Comparison of ENCODE assay signal across 8 mouse cellular contexts in the genomic region with DNA sequence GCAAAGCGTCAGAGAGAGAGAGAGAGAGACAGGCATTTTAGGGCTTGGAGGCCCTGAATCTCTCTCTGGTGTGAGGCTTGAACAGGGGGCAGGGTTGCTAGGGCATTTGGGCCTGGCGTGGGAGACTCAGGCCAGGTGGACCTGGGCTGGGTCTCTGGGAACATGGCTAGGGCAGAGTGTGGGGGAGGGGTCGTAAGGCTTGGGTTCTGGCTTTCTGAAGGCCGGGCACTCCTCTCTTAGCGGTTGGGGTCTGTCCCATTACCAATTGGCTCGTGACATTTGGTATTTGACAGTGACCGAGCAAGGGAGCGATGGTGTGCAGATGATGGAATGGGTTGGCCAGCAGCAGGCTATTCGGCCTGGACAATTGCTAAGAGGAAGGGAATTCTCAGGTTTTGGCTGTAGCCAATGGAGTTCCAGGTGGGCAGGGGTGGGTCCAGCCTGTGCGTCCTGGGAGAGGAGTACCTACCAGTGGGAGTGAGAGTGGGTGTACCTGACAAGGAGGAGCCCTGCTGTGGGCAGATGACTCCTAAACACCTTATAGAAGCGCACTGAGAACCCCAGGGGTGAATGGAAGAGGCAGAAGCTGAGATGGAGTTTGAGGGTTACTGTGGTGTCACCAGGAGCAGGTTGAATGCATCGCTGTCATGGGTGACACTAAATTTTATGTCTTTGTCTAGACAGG. TPM values are rescaled to one million over a fixed set of nuclear protein-coding genes. Genes with fewer than 3 reads are reported as not detected.
DNase-seq lines count a peak whose midpoint lies in the region; ATAC-seq and TF ChIP-seq lines count a peak whose summit lies in the region.

No protein-coding gene starts in this region.

- H3K4me2 ChIP-seq in neural tube, embryonic 11.5 days (ENCODE audit: low read depth) = peak overlapping the region; percentile 85
- H3K4me2 ChIP-seq in embryonic facial prominence, embryonic 11.5 days (ENCODE audit: low read depth, low read length) = peak overlapping the region; percentile 86
- H3K4me2 ChIP-seq in intestine, embryonic 15.5 days (replicated peaks) = peak overlapping the region; percentile 95
- H3K4me2 ChIP-seq in neural tube, embryonic 15.5 days = peak overlapping the region; percentile 78

- no peak overlapping the region for H3K27ac ChIP-seq in neural tube, embryonic 11.5 days (ENCODE audit: low read depth, low read length)
- no peak overlapping the region for H3K27ac ChIP-seq in embryonic facial prominence, embryonic 11.5 days (replicated peaks; ENCODE audit: low read depth, low read length)
- no peak overlapping the region for H3K27ac ChIP-seq in intestine, embryonic 15.5 days
- H3K27ac ChIP-seq in neural tube, embryonic 15.5 days (replicated peaks) = peak overlapping the region; percentile 74
- no peak overlapping the region for H3K27ac ChIP-seq in kidney, adult 2 months (ENCODE audit: insufficient read depth, low read depth, low read length)

- peak; percentile 26 for DNase-seq in neural tube, embryonic 11.5 days (ENCODE audit: low spot score)
- DNase-seq in neural tube, embryonic 10.5 days (ENCODE audit: extremely low spot score, low spot score) = no peak
- no peak for DNase-seq in embryonic facial prominence, embryonic 11.5 days (ENCODE audit: low spot score)
- no peak for DNase-seq in adrenal gland, postnatal 4 days (ENCODE audit: low spot score in 2 of 2)
- no peak for DNase-seq in kidney, postnatal 10 days
- DNase-seq in kidney, adult 2 months = no peak

- no peaks in the 10 kb centered on the region for H3K27me3 ChIP-seq in neural tube, embryonic 11.5 days (ENCODE audit: control insufficient read depth, insufficient read depth, low read length)
- peaks cover 7% of the 10 kb centered on the region for H3K27me3 ChIP-seq in embryonic facial prominence, embryonic 11.5 days (ENCODE audit: control insufficient read depth, insufficient read depth, low read length)
- H3K27me3 ChIP-seq in intestine, embryonic 15.5 days (replicated peaks) = peaks cover 33% of the 10 kb centered on the region
- H3K27me3 ChIP-seq in neural tube, embryonic 15.5 days (replicated peaks) = no peaks in the 10 kb centered on the region
- no peaks in the 10 kb centered on the region for H3K27me3 ChIP-seq in kidney, adult 2 months (replicated peaks; ENCODE audit: control insufficient read depth, insufficient read depth, low read length)

- H3K36me3 ChIP-seq in neural tube, embryonic 11.5 days (ENCODE audit: control insufficient read depth, insufficient read depth, low read length) = 0 out of 2 replicates have a peak, but pooled peaks cover 2% of the 10 kb centered on the region
- peaks cover 6% of the 10 kb centered on the region for H3K36me3 ChIP-seq in embryonic facial prominence, embryonic 11.5 days (replicated peaks; ENCODE audit: control insufficient read depth, insufficient read depth, low read depth, low read length)
- 0 out of 2 replicates have a peak, but pooled peaks cover 5% of the 10 kb centered on the region for H3K36me3 ChIP-seq in intestine, embryonic 15.5 days
- H3K36me3 ChIP-seq in neural tube, embryonic 15.5 days = peaks cover 34% of the 10 kb centered on the region
- no peaks in the 10 kb centered on the region for H3K36me3 ChIP-seq in kidney, adult 2 months (ENCODE audit: control insufficient read depth, insufficient read depth, low read length)

- peak overlapping the region; percentile 76 for H3K9ac ChIP-seq in neural tube, embryonic 11.5 days (ENCODE audit: low read length)
- H3K9ac ChIP-seq in embryonic facial prominence, embryonic 11.5 days (replicated peaks; ENCODE audit: low read length) = peak overlapping the region; percentile 76
- peak overlapping the region; percentile 65 for H3K9ac ChIP-seq in intestine, embryonic 15.5 days
- peak overlapping the region; percentile 86 for H3K9ac ChIP-seq in neural tube, embryonic 15.5 days (replicated peaks)

- H3K4me1 ChIP-seq in neural tube, embryonic 11.5 days (ENCODE audit: control insufficient read depth, insufficient read depth, low read length) = peaks cover 19% of the 10 kb centered on the region
- H3K4me1 ChIP-seq in embryonic facial prominence, embryonic 11.5 days (ENCODE audit: control insufficient read depth, insufficient read depth, low read length) = peaks cover 4% of the 10 kb centered on the region
- peaks cover 29% of the 10 kb centered on the region for H3K4me1 ChIP-seq in intestine, embryonic 15.5 days (replicated peaks)
- H3K4me1 ChIP-seq in neural tube, embryonic 15.5 days = peaks cover 34% of the 10 kb centered on the region
- H3K4me1 ChIP-seq in kidney, adult 2 months (ENCODE audit: control insufficient read depth, insufficient read depth, low read length) = no peaks in the 10 kb centered on the region

- no peaks in the 10 kb centered on the region for H3K9me3 ChIP-seq in neural tube, embryonic 11.5 days (ENCODE audit: control insufficient read depth, low read length)
- no peaks in the 10 kb centered on the region for H3K9me3 ChIP-seq in embryonic facial prominence, embryonic 11.5 days (replicated peaks; ENCODE audit: control insufficient read depth, low read length)
- H3K9me3 ChIP-seq in intestine, embryonic 15.5 days = no peaks in the 10 kb centered on the region
- no peaks in the 10 kb centered on the region for H3K9me3 ChIP-seq in neural tube, embryonic 15.5 days (replicated peaks)

- H3K4me3 ChIP-seq in neural tube, embryonic 11.5 days (ENCODE audit: low read depth, low read length) = peak overlapping the region; percentile 64
- peak overlapping the region; percentile 61 for H3K4me3 ChIP-seq in embryonic facial prominence, embryonic 11.5 days (ENCODE audit: low read depth, low read length)
- peak overlapping the region; percentile 65 for H3K4me3 ChIP-seq in intestine, embryonic 15.5 days (replicated peaks)
- peak overlapping the region; percentile 78 for H3K4me3 ChIP-seq in neural tube, embryonic 15.5 days (replicated peaks)
- no peak overlapping the region for H3K4me3 ChIP-seq in kidney, adult 2 months (ENCODE audit: insufficient read depth, low read depth, low read length)

- WGBS in neural tube, embryonic 11.5 days = 35% methylated on average over 12 of the region's 12 CpGs
- WGBS in embryonic facial prominence, embryonic 11.5 days = 37% methylated on average over 12 of the region's 12 CpGs
- WGBS in intestine, embryonic 15.5 days = 46% methylated on average over 12 of the region's 12 CpGs
- 31% methylated on average over 12 of the region's 12 CpGs for WGBS in neural tube, embryonic 15.5 days
- 45% methylated on average over 12 of the region's 12 CpGs for WGBS in kidney, adult 2 months

- TF ChIP-seq CTCF in kidney, adult 2 months (conservative IDR thresholded peaks at IDR 0.05; ENCODE audit: insufficient read depth, insufficient read length, low read depth, low read length) = no peak

- no peak for TF ChIP-seq POLR2A in kidney, adult 2 months (IDR thresholded peaks at IDR 0.05; ENCODE audit: low read depth, low read length)

- 0 out of 2 replicates have a peak, but pooled peaks have one; percentile 2 for ATAC-seq in neural tube, embryonic 11.5 days (ENCODE audit: insufficient read depth, low FRiP score, low TSS enrichment)
- 0 out of 2 replicates have a peak, but pooled peaks have one; percentile 1 for ATAC-seq in embryonic facial prominence, embryonic 11.5 days (replicated peaks; ENCODE audit: insufficient number of reproducible peaks, low FRiP score, low TSS enrichment, low read depth)
- no peak for ATAC-seq in intestine, embryonic 15.5 days
- ATAC-seq in neural tube, embryonic 15.5 days (ENCODE audit: low FRiP score) = peak; percentile 6

RNA-seq across cellular contexts. Expression of a gene that starts 0.7 kb away (rescaled TPM):
- 13.2 and 13.7 TPM in 2 replicates for polyA plus RNA-seq in neural tube, embryonic 11.5 days (2014; fragmentation: Nextera tagmentation; extraction: Ambion mirVana)
- polyA plus RNA-seq in embryonic facial prominence, embryonic 11.5 days (2014; fragmentation: Nextera tagmentation; extraction: Ambion mirVana) = 5.7 and 8.9 TPM in 2 replicates
- polyA plus RNA-seq in intestine, embryonic 15.5 days (2015; fragmentation: Nextera tagmentation; extraction: Ambion mirVana) = 6.7 and 7.5 TPM in 2 replicates
- polyA plus RNA-seq in neural tube, embryonic 15.5 days (2015; fragmentation: Nextera tagmentation; extraction: Ambion mirVana) = 47.2 and 52.2 TPM in 2 replicates
- total RNA-seq in adrenal gland, postnatal 4 days (2021) = 1 to 10 TPM; 4.8 to 7.3 TPM
- polyA plus RNA-seq in kidney, adult 2 months (2012; rRNA removed) = 0.27 and 0.41 TPM in 2 replicates

RNA-seq across cellular contexts. Expression of a gene that starts 30.2 kb away (rescaled TPM):
- polyA plus RNA-seq in neural tube, embryonic 11.5 days (2014; fragmentation: Nextera tagmentation; extraction: Ambion mirVana) = 30.6 and 36.0 TPM in 2 replicates
- polyA plus RNA-seq in embryonic facial prominence, embryonic 11.5 days (2014; fragmentation: Nextera tagmentation; extraction: Ambion mirVana) = 26.4 and 27.4 TPM in 2 replicates
- 25.3 and 25.5 TPM in 2 replicates for polyA plus RNA-seq in intestine, embryonic 15.5 days (2015; fragmentation: Nextera tagmentation; extraction: Ambion mirVana)
- 19.6 and 36.6 TPM in 2 replicates for polyA plus RNA-seq in neural tube, embryonic 15.5 days (2015; fragmentation: Nextera tagmentation; extraction: Ambion mirVana)
- total RNA-seq in adrenal gland, postnatal 4 days (2021) = 10 to 100 TPM in 1 of 2 experiments, 1 to 10 TPM in 1; 7.1 to 10.3 TPM
- 1.0 and 1.3 TPM in 2 replicates for polyA plus RNA-seq in kidney, adult 2 months (2012; rRNA removed)

RNA-seq across cellular contexts. Expression of a gene that starts 40.4 kb away (rescaled TPM):
- 53.3 and 58.2 TPM in 2 replicates for polyA plus RNA-seq in neural tube, embryonic 11.5 days (2014; fragmentation: Nextera tagmentation; extraction: Ambion mirVana)
- 63.5 and 72.1 TPM in 2 replicates for polyA plus RNA-seq in embryonic facial prominence, embryonic 11.5 days (2014; fragmentation: Nextera tagmentation; extraction: Ambion mirVana)
- polyA plus RNA-seq in intestine, embryonic 15.5 days (2015; fragmentation: Nextera tagmentation; extraction: Ambion mirVana) = 426 and 430 TPM in 2 replicates
- 53.4 and 404 TPM in 2 replicates for polyA plus RNA-seq in neural tube, embryonic 15.5 days (2015; fragmentation: Nextera tagmentation; extraction: Ambion mirVana)
- 100 to 1,000 TPM; 129 to 134 TPM for total RNA-seq in adrenal gland, postnatal 4 days (2021)
- polyA plus RNA-seq in kidney, adult 2 months (2012; rRNA removed) = 195 and 229 TPM in 2 replicates

RNA-seq across cellular contexts. Expression of a gene that starts 46.4 kb away (rescaled TPM):
- 198 and 211 TPM in 2 replicates for polyA plus RNA-seq in neural tube, embryonic 11.5 days (2014; fragmentation: Nextera tagmentation; extraction: Ambion mirVana)
- 72.7 and 83.3 TPM in 2 replicates for polyA plus RNA-seq in embryonic facial prominence, embryonic 11.5 days (2014; fragmentation: Nextera tagmentation; extraction: Ambion mirVana)
- 122 and 130 TPM in 2 replicates for polyA plus RNA-seq in intestine, embryonic 15.5 days (2015; fragmentation: Nextera tagmentation; extraction: Ambion mirVana)
- polyA plus RNA-seq in neural tube, embryonic 15.5 days (2015; fragmentation: Nextera tagmentation; extraction: Ambion mirVana) = 259 and 289 TPM in 2 replicates
- 100 to 1,000 TPM; 109 to 110 TPM for total RNA-seq in adrenal gland, postnatal 4 days (2021)
- 221 and 233 TPM in 2 replicates for polyA plus RNA-seq in kidney, adult 2 months (2012; rRNA removed)
